Mouse (Mus musculus) liver, embryonic 13.5 days (tissue): ENCODE measurements around the gene Tmx2. TPM values are rescaled to one million over a fixed set of nuclear protein-coding genes. Genes with fewer than 3 reads are reported as not detected.
A peak's percentile ranks its signal among the peaks of the same experiment; 100 is the strongest.

Source experiments
- ATAC-seq: fragments of 200-750 bp; cut with Nextera tagmentation; 2 replicates; pipeline ENCODE4 v1.8.0; 2017; ENCODE audit warnings: low read depth, mild to moderate bottlenecking, moderate number of reproducible peaks, moderate library complexity
- DNase-seq: peaks from one replicate; pipeline ENCODE4 v3.0.0; 2022
- H3K27ac ChIP-seq: fragments of 300-500 bp; sonication (generic); 2 replicates; pipeline ENCODE4 v1.5.1; 2015; ENCODE audit warnings: moderate library complexity, mild to moderate bottlenecking, inconsistent platforms
- H3K27me3 ChIP-seq: fragments of 300-500 bp; sonication (generic); 2 replicates; pipeline ENCODE4 v1.6.1; 2015; ENCODE audit warnings: mild to moderate bottlenecking, inconsistent platforms
- H3K36me3 ChIP-seq: fragments of 300-500 bp; sonication (generic); 2 replicates; pipeline ENCODE4 v1.6.1; 2015; ENCODE audit warnings: mild to moderate bottlenecking, inconsistent platforms
- H3K4me1 ChIP-seq: fragments of 300-500 bp; sonication (generic); replicated peaks from 2 replicates; pipeline ENCODE4 v1.6.1; 2015; ENCODE audit warnings: inconsistent platforms
- H3K4me2 ChIP-seq: fragments of 300-500 bp; sonication (generic); 2 replicates; pipeline ENCODE4 v1.6.1; 2015; ENCODE audit warnings: inconsistent platforms, mild to moderate bottlenecking, moderate library complexity
- H3K4me3 ChIP-seq: fragments of 300-500 bp; sonication (generic); replicated peaks from 2 replicates; pipeline ENCODE4 v1.5.1; 2015; ENCODE audit warnings: mild to moderate bottlenecking, inconsistent platforms
- H3K9ac ChIP-seq: fragments of 300-500 bp; sonication (generic); 2 replicates; pipeline ENCODE4 v1.6.1; 2015; ENCODE audit warnings: mild to moderate bottlenecking, inconsistent platforms
- H3K9me3 ChIP-seq: fragments of 300-500 bp; sonication (generic); replicated peaks from 2 replicates; pipeline ENCODE4 v1.6.1; 2016; ENCODE audit warnings: inconsistent platforms
- WGBS: fragments of 180-500 bp; shearing (Covaris S2); methylation state at CpG from one replicate; pipeline ENCODE4 v1.1.7; 2015; ENCODE audit not compliant: insufficient replicate concordance; 5-methylcytosine and 5-hydroxymethylcytosine counted together
- polyA plus RNA-seq: library from polyadenylated mRNA; unstranded; fragments of >200 nt; fragmentation: Nextera tagmentation; extraction: Ambion mirVana; gene quantifications from 2 replicates; pipeline ENCODE4 v1.2.1, GENCODE M21; 2015

The Tmx2 gene
- polyA plus RNA-seq, 1 experiment from 2014 or later = 77.9 TPM

- Histone ChIP-seq H3K27ac (peak overlapping the region; percentile 98), H3K4me2 (peak overlapping the region; percentile 84), H3K9ac (peak overlapping the region; percentile 98), H3K4me3 (peak overlapping the region; percentile 82), H3K4me1 (peaks cover 40% of the 10 kb centered on the region), H3K27me3 (no peaks in the 10 kb centered on the region), H3K9me3 (no peaks in the 10 kb centered on the region), H3K36me3 (peaks cover 16% of the 10 kb centered on the region)
- no peak for DNase-seq
- WGBS = under 1% methylated on average over 33 of the region's 33 CpGs
- peak; percentile 86 for ATAC-seq
These were observed 36.8 kb upstream of the Tmx2 start for GRCm38 (mm10) chr2:84715562-84716361.

- H3K27ac ChIP-seq = peak within 1 kb of the TSS; percentile 98
- ATAC-seq = peak; percentile 89
- DNase-seq = peak; percentile 98
- peaks cover 17% of the 10 kb centered on the region for H3K36me3 ChIP-seq
- peak within 1 kb of the TSS; percentile 84 for H3K4me2 ChIP-seq
- H3K9ac ChIP-seq = peak within 1 kb of the TSS; percentile 98
- H3K27me3 ChIP-seq = no peaks in the 10 kb centered on the region
- peaks cover 47% of the 10 kb centered on the region for H3K4me1 ChIP-seq
- H3K9me3 ChIP-seq = no peaks in the 10 kb centered on the region
- H3K4me3 ChIP-seq = peak within 1 kb of the TSS; percentile 82
- under 1% methylated on average over 86 of the region's 107 CpGs for WGBS
These were observed 36.0 kb upstream of the Tmx2 start, which contains the start of gene Zdhhc5 for GRCm38 (mm10) chr2:84714811-84715561. Gene Zdhhc5 (minus strand): TSS chr2:84715180.

GRCm38 (mm10) chr2:84714422-84714810, 35.5 kb upstream of the Tmx2 start:
- peak overlapping the region; percentile 98 for H3K9ac ChIP-seq
- ATAC-seq (no peak), DNase-seq (no peak)
- peaks cover 22% of the 10 kb centered on the region for H3K36me3 ChIP-seq
- no peaks in the 10 kb centered on the region for H3K9me3 ChIP-seq
- H3K4me1 ChIP-seq = peaks cover 49% of the 10 kb centered on the region
- H3K27me3 ChIP-seq = no peaks in the 10 kb centered on the region
- peak overlapping the region; percentile 82 for H3K4me3 ChIP-seq
- peak overlapping the region; percentile 98 for H3K27ac ChIP-seq
- under 1% methylated on average over 26 of the region's 26 CpGs for WGBS
- peak overlapping the region; percentile 75 for H3K4me2 ChIP-seq

GRCm38 (mm10) chr2:84711898-84712297, 33.0 kb upstream of the Tmx2 start:
- H3K9ac ChIP-seq = no peak overlapping the region
- H3K4me2 ChIP-seq = 0 out of 2 replicates have a peak overlapping the region, but pooled peaks have one; percentile 75
- peaks cover 56% of the 10 kb centered on the region for H3K4me1 ChIP-seq
- no peak for ATAC-seq
- no peak for DNase-seq
- H3K9me3 ChIP-seq = no peaks in the 10 kb centered on the region
- WGBS = 85% methylated on average over 2 of the region's 2 CpGs
- no peak overlapping the region for H3K4me3 ChIP-seq
- H3K27me3 ChIP-seq = no peaks in the 10 kb centered on the region
- H3K27ac ChIP-seq = no peak overlapping the region
- peaks cover 47% of the 10 kb centered on the region for H3K36me3 ChIP-seq

GRCm38 (mm10) chr2:84707523-84707922, 28.6 kb upstream of the Tmx2 start:
- Histone ChIP-seq H3K9ac (no peak overlapping the region), H3K4me1 (peaks cover 66% of the 10 kb centered on the region), H3K4me3 (no peak overlapping the region), H3K27me3 (no peaks in the 10 kb centered on the region), H3K4me2 (no peak overlapping the region), H3K27ac (no peak overlapping the region; the same call in 1 of the 2 replicates), H3K36me3 (peaks cover 81% of the 10 kb centered on the region), H3K9me3 (no peaks in the 10 kb centered on the region)
- 85% methylated on average over 1 of the region's 1 CpGs for WGBS
- ATAC-seq (no peak), DNase-seq (no peak)

GRCm38 (mm10) chr2:84705295-84705694, 26.4 kb upstream of the Tmx2 start:
- Histone ChIP-seq H3K4me2 (no peak overlapping the region), H3K4me3 (no peak overlapping the region), H3K36me3 (peaks cover 83% of the 10 kb centered on the region), H3K9ac (no peak overlapping the region), H3K27ac (no peak overlapping the region), H3K27me3 (no peaks in the 10 kb centered on the region), H3K9me3 (no peaks in the 10 kb centered on the region), H3K4me1 (peaks cover 54% of the 10 kb centered on the region)
- WGBS = 73% methylated on average over 1 of the region's 1 CpGs
- ATAC-seq (0 out of 2 replicates have a peak, but pooled peaks have one; percentile 47), DNase-seq (no peak)

GRCm38 (mm10) chr2:84704329-84704728, 25.4 kb upstream of the Tmx2 start:
- peaks cover 47% of the 10 kb centered on the region for H3K4me1 ChIP-seq
- no peak for ATAC-seq
- no peak overlapping the region for H3K4me3 ChIP-seq
- no peaks in the 10 kb centered on the region for H3K27me3 ChIP-seq
- no peak overlapping the region for H3K4me2 ChIP-seq
- no peak overlapping the region for H3K27ac ChIP-seq
- H3K36me3 ChIP-seq = peaks cover 84% of the 10 kb centered on the region
- WGBS = 65% methylated on average over 5 of the region's 5 CpGs
- DNase-seq = no peak
- H3K9ac ChIP-seq = no peak overlapping the region
- no peaks in the 10 kb centered on the region for H3K9me3 ChIP-seq

GRCm38 (mm10) chr2:84703497-84703896, 24.6 kb upstream of the Tmx2 start:
- Histone ChIP-seq H3K27ac (no peak overlapping the region; the same call in 1 of the 2 replicates), H3K4me1 (peaks cover 39% of the 10 kb centered on the region), H3K36me3 (peaks cover 84% of the 10 kb centered on the region), H3K4me3 (no peak overlapping the region), H3K9ac (no peak overlapping the region), H3K27me3 (no peaks in the 10 kb centered on the region), H3K4me2 (no peak overlapping the region), H3K9me3 (no peaks in the 10 kb centered on the region)
- 56% methylated on average over 1 of the region's 1 CpGs for WGBS
- ATAC-seq (peak; percentile 34), DNase-seq (no peak)

- WGBS = 86% methylated on average over 5 of the region's 5 CpGs
- Histone ChIP-seq H3K9me3 (no peaks in the 10 kb centered on the region), H3K4me2 (no peak overlapping the region), H3K4me3 (no peak overlapping the region), H3K27me3 (no peaks in the 10 kb centered on the region), H3K4me1 (no peaks in the 10 kb centered on the region), H3K9ac (no peak overlapping the region), H3K27ac (no peak overlapping the region), H3K36me3 (peaks cover 84% of the 10 kb centered on the region)
- no peak for DNase-seq
- ATAC-seq = no peak
These were observed 16.2 kb upstream of the Tmx2 start for GRCm38 (mm10) chr2:84695007-84695695.

GRCm38 (mm10) chr2:84690050-84690449, 11.1 kb upstream of the Tmx2 start:
- no peak overlapping the region for H3K4me3 ChIP-seq
- no peak overlapping the region for H3K9ac ChIP-seq
- no peaks in the 10 kb centered on the region for H3K9me3 ChIP-seq
- 86% methylated on average over 12 of the region's 12 CpGs for WGBS
- H3K4me2 ChIP-seq = no peak overlapping the region
- no peak overlapping the region for H3K27ac ChIP-seq
- H3K4me1 ChIP-seq = peaks cover 13% of the 10 kb centered on the region
- peaks cover 94% of the 10 kb centered on the region for H3K36me3 ChIP-seq
- H3K27me3 ChIP-seq = no peaks in the 10 kb centered on the region
- ATAC-seq (no peak), DNase-seq (no peak)
